Mouse (Mus musculus): ENCODE results near the gene Snap25. TPM values are rescaled to one million over a fixed set of nuclear protein-coding genes. Genes with fewer than 3 reads are reported as not detected.

Snap25 gene
- not detected in 4 replicates for total RNA-seq (2023)

GRCm38 (mm10) chr2:136713299-136713758 is at the start of gene Snap25:
Gene Snap25, plus strand, starts transcription at chr2:136713453.

Other genes with a start within 250 kb of the Snap25 start
- not detected in 4 replicates for gene Ankef1, start 211.5 kb upstream of the Snap25 start, total RNA-seq (2023)
- 14.3 to 25.2 TPM in 2 of 4 replicates, not detected in the others for gene AL731706.2, start 172.2 kb downstream of the Snap25 start, total RNA-seq (2023)
- 7.5 to 10.1 TPM (median 9.2 TPM) in 4 replicates for gene Slx4ip, start 177.8 kb downstream of the Snap25 start, total RNA-seq (2023)
- 7.0 to 8.5 TPM (median 7.3 TPM) in 4 replicates for gene AL731706.1, start 177.9 kb downstream of the Snap25 start, total RNA-seq (2023)
- gene Mkks, start 177.9 kb downstream of the Snap25 start, total RNA-seq (2023), result 4.2 to 9.2 TPM (median 6.6 TPM) in 4 replicates

Measured in B cell, adult 62 days (primary cell).